Mouse (Mus musculus) cerebellum, postnatal 36 days (tissue): ENCODE measurements around the gene Nr2f2.

Experiments used
- DNase-seq, 2 experiments: peaks; one replicate each; pipeline ENCODE4 v3.0.0; 2021 to 2022; ENCODE audit warnings: mixed read lengths in 2 of 2

Gene Nr2f2

DNA sequence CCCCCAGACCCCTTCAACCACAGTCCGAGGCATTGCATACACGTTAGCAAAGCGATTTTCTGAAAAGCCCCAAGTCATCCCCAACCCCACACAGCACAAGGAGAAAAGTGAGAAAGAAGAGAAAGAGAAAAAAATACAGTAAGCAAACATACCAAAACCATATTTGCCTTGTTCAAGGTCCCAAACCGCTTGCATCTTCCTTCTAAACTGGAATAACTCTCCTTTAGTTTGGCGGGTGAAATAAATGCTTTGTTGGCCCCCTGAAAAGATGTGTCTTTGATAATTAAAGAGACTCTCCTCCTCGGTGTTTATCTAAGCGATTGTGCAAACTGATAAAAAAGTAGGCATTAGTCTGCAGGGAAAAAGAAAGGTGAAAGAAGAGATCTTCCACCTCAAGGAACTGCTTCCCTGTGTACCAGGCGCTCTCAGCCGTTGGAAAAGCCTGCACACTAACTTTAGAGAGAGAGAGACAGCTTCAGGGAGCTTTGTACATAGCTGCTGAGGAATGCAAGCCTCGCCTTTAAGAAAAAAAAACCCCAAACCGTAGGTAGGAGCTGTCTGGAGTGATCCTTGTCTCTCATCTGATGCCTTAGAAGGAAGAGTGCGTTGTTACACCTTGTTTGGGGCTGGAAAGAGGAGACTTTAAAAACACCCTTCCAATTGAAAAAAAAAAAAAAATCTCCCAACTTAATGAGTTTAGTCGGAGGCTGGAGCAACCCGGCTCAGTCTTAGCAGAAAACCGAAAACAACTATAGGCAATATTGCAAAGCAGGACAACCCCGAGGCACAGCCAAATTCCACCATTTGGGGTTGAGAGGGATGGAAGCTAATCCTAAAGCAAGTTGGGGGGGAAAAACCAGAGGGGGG lies at the start of gene Nr2f2:
Nr2f2 (minus strand) TSS at position 795 of the 867 bp plus-strand sequence.
- no peak for DNase-seq

DNA sequence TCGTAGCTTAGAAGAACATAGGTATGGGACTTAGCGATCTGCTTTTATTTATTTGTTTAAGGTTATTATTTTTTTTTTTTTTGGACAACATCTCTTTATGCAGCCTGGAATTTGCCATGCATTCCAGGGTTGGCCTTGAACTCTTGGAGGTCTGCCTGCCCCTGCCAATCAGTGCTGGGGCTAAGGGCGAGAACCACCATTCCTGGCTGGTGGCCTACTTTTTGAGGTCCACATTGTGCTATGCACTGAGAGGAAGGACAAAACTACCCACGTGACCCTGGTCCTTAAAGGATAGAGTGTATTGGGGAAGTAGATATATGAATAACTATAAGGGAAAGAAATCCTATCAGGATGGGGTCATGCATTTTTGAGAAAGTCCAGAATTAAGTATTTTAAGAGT lies 47.9 kb upstream of the Nr2f2 start:
- DNase-seq = no peak

DNA sequence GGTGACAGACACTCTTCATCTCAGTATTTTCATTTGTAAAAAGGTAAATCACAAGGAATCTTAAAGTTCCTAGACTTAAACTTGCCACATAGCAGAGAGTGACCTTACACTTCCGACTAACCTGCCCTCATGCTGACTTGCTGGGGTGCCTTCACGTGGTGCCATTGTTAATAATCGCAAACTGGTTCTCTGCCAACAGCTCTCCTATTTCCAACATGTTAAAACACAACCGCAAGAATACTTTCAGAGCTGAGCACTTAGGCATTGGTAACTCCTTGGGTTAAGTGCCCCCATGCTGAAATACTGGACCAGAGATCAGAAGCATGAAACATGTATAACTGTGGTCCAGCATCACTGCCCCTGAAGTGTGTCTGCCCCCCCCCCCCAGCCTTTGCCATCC lies 47.1 kb upstream of the Nr2f2 start:
- DNase-seq = no peak

DNA sequence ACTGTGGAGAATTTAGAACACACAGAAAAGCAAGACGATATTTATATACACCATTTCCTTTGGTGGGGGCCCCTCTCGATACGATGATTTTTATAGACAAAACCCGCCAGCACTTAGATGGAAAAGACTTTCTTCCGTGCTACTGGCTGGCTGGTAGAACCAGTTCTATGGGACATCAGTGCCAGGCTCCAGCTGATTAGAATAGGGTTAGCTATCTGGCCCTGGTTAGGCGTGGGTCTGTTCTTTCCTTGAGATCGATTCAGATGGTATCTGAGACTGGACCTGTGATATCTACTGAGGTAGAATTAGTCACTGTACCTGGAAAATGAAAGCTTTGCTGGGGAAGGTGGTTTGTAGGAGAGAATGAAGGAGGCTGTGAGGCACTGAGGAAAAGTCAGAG lies 46.4 kb upstream of the Nr2f2 start:
- no peak for DNase-seq

DNA sequence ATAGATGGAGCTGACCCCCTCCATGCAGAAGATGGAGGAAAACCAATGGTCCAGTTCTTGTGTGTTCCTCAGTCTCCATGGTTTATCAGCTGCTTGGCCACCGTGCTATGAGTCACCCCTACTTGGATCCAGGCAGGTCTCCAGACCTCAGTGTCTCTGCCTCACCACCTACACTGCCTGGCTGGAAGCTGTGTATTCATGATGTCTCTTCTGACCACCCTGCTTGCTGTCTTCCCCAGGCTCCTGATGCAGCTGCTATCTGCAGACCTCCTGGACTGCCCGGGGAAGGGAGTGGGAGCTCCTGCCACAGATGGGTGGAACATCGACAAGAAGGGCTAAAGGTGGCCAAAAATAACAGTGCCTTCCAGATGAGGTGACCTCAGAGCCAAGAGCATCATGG lies 43.8 kb upstream of the Nr2f2 start:
- DNase-seq = no peak

DNA sequence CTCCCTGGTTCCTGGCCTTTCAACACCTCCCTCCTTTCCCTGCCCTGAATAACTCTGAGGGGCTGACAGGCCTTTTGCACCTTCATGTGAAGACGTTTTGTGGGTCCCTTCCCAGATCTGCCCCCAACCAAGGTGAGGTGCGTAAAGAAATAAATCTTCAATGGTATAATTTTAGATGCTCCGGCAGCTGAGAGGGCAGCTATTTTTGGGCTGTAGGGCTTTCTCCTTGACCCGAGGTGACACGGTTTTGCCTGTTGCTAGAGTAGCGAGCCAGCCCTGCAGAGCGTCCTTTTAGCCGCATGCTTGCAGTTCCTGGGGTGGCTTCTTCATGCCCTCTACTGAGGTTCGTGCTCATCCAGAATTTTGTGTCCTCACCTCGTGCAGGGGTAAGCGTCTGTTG lies 43.4 kb upstream of the Nr2f2 start:
- DNase-seq = no peak

DNA sequence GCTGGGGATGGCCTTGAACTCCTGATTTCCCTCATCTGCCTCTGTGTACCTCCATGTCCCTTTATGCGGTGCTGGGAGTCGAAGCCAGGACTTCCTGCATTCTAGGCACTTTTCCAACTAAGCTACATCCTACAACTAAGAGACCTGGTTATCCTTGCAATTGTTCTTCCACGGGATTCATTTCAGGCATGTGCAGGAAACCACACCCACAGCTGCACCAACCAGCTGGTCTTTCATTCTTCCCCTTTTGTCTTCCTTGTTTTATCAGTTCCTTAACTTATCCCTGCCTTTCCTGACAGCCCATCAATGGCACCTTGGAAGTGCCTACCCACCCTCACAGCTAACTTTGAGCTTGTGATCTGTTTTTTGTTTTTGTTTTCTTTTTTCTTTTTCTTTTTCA lies 42.3 kb upstream of the Nr2f2 start:
- DNase-seq = no peak

DNA sequence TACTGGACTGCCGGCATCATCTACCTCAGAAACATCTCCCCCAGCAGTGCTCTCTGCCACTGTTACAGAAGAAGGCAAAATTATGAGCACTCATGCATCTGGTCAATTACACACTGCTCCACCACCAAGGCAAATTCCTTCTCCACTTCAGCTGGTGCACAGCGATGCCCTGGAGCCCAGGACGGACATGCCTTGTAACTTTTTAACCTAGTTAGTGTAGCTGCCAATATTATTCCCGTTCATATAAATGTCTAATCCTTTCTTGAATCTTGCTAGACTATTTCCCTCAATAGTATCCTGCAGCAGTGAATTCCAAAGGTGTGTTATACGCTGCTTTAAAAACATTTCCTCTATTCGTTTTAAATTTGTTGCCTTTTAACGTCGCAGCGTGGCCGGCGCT lies 40.6 kb upstream of the Nr2f2 start:
- DNase-seq = no peak

DNA sequence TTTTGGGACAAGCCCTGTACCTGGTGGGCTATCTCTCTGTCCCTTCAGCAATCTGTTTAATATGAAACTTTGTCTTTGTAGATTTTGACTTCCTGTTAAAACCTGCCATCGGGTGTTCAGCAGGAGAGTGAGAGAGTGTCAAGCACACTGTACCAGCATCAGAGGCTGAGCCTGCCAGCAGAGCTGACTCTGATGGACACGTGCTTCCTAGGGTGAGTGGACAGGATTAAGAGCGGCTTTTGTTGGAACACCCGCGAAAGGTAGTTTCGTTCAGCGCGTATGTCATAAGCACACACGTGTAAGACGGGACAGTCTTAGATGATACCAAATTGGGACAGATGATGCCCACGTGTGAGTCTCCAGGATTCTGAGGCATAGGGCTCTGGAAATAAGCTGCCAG lies 40.0 kb upstream of the Nr2f2 start:
- DNase-seq = no peak

DNA sequence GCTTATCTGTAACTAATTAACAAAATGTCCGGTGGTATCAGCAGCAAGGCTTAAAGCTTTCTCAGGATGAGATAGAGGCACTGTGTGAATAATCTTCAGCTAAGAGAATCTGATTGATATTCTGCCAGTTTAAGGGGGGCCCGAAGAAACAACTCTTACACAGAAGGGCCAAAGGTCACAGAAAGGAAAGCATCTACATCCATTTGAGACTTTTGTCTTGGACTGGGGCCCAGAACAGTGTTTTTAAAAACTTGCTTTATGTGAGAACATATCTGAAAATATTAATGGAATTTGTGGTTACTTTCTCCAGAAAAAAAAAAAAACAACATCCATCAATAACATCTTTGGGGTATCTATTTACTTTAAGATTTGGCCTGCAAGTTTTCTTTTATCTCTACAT lies 38.9 kb upstream of the Nr2f2 start:
- no peak for DNase-seq

DNA sequence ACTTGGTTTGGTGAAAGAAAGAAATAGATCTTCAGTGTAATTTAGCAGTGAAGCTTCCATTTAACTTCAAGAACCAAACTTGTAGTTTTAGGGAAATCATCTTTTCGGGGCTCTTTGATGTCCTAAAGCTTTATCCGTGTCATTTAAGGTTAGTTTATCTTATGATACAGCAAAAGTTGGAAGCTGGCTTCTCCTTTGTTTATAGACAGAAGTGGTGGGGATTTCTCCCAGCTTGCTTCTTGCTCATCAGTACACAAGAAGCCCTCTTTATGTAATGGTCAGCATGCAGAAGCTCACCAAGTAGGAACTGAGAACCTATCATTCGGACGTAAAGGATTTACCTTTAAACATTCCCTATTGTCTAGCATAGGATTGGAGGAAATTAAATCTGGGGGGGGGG lies 16.3 kb upstream of the Nr2f2 start:
- DNase-seq = no peak

DNA sequence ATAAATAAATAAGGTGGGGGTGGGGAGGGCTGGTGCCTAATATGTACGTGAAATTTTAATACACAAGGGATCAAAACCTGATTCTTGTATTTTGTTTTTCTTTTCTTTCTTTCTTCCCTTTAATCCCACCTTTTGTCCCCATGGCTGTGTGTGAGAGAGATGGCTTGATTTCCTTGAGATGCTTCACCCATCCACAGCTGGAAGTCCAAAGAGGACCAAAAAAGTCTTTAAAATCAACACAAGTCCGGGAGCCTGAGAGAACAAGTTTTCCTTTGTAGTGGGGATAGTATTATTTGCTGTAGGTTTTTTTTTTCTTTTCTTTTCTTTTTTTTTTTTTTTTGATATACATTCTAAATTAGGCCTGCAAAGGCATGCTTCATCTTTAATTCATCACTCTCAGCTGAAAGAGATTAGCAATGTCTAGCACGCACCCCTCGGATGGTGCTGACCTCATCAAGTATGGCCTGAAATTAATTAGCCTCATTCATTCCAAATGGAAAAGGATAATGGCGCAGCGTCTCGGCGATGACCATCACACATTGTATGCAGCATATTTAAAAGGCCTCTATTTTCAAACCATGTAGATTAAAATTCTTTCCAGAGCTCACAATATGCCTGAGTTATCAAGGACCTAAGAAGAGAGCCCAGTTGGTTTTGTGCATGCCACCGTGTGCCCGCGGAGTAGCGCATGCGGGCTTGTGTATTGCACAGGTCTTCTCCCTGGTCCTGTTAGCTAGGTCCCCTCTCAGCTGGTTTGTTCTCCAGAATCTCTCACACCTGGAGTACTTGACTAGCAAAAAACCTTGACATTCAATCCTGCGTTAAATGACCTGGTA lies 15.1 kb upstream of the Nr2f2 start:
- no peak for DNase-seq

DNA sequence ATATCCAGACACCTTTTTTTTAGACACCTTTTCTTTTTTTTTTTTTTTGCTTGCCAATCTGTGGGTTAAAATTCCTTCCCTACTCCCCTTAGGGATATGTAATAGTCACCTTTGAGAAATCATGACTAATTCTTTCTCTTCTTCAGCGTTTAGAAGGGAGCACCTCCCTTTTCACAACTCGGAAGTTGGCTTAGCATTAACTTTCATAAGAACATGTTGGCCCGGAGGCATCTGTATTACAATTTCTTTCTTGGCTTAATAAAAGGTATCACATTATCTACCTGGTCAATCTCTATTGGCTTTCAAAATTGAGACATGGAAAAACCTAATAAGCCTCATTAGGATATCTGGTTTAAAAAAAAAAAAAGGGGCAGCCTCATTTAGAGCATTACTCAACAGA lies 14.4 kb upstream of the Nr2f2 start:
- DNase-seq = no peak

DNA sequence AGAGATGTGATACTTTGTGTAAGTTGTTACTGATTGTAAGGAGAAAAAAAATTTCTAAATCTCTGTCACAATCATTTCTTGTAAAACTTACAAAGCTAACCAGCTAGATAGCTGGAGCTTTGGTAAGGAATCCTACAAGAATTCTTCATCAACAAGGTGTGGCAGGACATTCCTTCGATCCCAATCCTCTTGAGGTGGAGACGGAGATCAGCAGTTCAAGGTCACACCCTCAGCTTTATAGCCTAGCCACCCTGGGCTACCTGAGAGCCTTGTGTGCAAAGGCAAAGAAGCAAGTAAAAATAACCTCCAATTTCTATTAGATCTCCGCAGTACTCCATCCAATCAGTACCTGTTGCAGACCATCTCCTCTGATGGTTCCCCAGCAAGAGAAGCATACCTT lies 13.7 kb upstream of the Nr2f2 start:
- DNase-seq = no peak

DNA sequence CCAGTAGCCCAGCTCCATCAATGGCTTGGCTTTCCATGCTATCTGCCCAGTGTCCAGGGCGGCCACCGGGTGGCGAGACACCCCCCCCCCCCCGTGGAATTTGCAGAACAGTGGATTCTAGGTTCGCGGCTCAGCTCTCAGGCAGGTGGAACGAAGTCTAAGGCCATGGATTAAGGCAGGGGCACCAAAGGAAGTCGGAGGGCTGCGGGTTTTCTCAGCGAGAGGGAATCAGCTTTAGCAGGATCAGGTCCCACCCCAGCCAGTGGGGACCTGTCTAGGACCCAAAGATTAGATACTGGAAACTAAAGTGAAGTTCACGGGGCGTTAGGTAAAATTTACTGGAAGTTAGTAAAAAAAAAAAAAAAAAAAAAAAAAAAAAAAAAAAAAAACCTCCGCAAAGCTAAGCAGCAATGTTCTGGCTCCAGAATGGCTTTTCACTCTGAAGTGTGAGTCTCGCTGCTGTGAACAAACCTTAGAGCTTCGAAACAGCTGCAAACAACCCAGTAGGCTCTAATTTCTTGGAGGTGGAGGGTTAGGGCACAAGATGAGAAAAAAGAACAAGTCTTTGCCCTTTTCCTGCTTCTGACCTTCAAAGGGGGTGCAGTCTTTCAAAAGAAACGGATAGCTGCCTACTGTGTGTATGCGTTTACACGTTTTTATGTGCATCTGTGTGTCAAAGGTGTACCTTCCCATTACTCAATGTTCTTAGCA lies 4.2 kb upstream of the Nr2f2 start:
- no peak for DNase-seq

DNA sequence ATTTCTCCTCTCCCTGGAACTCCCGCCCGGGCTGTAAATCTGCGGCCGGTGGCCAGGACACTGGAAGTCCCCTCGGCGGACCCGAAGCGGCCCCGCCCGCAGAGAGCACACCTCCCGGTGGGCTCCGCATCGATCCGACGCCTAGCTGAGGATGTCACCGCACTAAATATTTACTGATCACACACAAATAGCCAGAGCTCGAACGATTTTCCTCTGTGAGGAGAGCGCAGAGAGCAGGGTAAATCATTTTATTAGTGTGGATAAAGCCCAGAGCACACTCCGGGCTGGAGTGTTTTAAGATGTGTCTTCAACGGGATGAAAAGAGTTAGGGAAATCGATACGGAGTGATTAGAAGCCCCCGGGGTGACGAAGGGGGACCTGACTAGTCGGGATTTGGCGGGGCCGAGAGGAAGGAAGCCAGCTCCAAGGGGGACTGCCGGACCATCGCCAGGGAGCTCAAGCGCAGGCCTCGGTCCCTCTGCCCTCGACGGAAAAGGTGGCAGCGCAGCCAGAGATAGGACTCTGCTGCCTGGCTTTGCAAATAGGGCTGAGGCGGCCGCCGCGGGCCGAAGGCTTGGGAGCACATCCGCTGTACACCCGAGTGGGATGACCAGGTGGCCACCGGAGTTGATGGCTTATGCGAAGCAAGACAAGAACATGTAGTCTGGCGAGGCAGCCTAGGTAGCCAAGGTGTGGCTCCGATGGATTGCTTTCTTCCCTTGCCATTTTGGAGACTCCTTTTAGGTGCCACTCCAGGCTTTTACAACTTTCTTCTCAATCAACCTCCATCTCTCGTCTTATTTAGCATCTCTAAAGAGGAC lies 3.4 kb upstream of the Nr2f2 start:
- no peak for DNase-seq

DNA sequence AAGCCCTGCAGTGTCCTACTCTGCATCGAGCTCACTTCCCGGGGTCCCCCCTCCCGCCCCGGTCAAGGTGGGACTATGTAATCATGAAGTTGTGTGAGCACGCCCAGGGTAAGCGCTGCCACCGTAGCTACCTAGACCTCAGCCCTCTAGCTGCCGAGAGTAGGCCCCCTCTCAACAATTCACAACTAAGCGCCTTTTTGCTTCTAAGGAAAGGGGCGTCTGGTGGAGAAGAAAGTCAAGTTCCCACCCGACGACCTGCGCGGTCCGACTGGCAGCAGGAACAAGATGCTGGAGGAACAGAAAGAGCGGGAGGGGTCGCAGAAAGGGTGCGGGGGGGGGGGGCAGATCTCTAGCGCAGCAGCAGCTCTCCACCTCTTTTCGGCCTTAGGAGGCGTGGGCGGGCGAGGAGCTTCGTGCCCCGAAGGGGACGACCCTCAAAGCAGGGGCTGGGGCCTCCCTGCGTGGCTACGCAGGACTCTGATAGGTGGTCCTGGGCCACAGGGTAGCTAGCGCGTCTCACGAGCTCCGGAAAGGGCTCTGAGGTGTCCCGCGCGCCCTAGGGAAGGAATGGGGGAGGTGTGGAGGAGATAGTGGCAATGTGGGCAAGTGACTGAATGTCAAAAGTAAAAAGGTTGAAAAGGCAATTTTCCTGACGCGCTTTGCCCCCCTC lies 2.7 kb upstream of the Nr2f2 start:
- no peak for DNase-seq

DNA sequence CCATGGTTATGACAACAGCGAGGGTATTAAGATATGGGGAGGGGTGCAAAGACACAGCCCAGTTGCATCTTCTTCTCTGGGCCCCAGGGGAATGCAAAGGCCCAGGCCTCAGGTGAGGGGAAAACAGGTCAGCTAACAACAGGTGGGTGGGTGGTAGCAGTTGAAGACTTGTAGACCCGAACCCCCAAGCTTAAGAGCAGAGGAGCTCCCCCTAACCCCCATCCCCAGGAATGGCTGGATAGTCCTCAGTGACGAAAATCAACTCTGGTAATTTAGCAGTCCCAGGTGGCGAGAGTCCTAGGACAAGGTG lies 2.2 kb upstream of the Nr2f2 start:
- DNase-seq = no peak

DNA sequence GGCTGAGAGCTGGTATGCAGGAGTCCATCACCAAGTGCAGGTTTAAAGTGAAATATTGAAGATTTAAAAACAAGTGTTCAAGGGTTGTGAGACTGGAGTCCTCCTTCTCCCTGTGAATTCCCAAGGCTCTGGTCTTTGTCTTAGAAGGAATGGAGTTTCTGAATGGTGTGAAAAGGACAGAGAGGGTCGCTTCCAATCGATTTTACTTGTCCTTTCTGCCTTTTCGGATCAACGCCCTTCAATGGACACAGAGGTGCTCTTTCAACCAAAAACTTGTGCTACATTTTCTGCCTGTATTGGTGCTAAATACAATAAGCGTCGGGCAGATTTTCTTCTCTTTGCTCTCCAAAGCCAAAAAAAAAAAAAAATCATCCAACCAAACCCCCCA lies 1.7 kb upstream of the Nr2f2 start:
- no peak for DNase-seq

DNA sequence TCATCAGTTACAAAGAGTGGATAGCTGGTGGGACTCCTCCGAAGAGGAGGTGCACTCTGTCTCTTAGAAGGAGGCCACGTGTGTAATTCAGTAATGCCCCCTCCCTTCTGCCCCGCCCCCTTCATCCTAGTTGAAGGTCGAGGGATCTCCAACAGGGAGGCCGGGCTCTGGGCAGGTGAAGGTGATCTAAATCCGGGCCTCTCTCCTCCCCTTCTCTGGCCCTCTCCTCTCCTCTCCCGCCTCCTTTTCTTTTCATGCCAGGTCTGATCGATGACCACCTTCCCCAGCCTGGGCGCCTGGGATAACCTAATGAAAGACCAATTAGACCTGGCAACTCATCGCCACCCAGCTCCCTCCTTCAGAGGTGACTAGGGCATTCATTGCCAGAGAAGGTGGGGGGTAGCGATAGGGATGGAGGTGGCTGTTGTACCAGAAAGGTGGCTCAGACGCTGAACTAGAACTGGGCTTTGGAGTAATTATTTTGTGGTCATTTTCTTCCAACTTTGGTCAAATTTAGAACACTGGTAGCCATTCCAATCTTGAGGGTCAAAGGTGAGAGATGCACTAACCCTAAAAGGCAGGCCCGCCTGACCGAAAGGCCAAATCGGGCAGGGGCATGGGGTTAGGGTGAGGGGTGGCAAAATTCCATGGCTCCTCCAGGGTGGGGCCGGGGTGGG lies 1.2 kb upstream of the Nr2f2 start:
- no peak for DNase-seq

DNA sequence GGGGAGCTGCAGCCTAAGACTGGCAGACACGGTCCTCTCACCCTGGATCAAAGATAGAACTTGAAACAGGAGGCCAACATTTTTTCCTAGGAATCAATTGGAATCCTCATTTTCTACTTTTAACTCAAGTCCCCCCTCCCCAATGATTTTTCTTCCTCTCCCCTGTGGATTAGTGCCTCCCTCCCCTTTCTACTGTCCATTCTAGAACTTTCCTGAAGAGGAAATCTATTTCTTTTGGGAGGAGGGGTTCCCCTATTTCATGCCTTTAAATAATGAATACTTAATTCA lies 217 bp upstream of the Nr2f2 start:
- DNase-seq = no peak

DNA sequence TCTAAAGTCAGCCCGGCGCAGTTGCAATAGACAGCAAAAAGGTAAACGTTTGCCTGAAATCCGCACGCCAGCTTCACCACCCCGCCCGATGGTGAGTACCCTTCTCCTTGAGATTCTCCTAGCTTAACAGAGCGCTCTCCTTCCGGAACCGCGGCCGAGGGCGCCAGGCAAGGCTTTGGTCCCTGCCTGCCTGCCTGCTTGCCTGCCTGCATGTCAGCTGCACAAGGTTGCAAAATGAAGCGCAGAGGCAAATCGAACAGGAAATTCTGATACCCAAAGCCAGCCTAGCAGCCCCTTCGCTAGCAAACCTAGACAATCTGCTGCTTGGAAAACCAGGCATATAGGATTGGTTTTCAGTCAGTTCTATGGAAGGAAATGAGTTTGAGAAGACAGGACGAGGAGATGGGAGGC lies 1.1 kb downstream of the Nr2f2 start:
- no peak for DNase-seq
